Mouse (Mus musculus) adrenal gland, postnatal 36 days (tissue): ENCODE results near the gene Rwdd3. TPM values are rescaled to one million over a fixed set of nuclear protein-coding genes. Genes with fewer than 3 reads are reported as not detected.

Source experiments
- DNase-seq, 2 experiments: peaks; one replicate each; pipeline ENCODE4 v3.0.0; 2021; ENCODE audit warnings: mixed read lengths in 1 of 2
- long read RNA-seq, 2 experiments: library from polyadenylated mRNA; stranded (forward); transcript quantifications; one replicate each; pipeline ENCODE4 v2.0.0; 2021; ENCODE audit warnings: borderline sequencing depth in 2 of 2
- total RNA-seq, 2 experiments: library from RNA; stranded (reverse); gene quantifications; 2 replicates each; pipeline ENCODE4 v1.2.3; 2021

The Rwdd3 gene
- 10 to 100 TPM in 1 of 2 experiments, 1 to 10 TPM in 1; 6.7 to 13.0 TPM for total RNA-seq
- long read RNA-seq, experiment 1, transcript Rwdd3-204 (5 exons, 1,484 nt): major isoform, 5 of 17 reads
- long read RNA-seq, experiment 1, partial matches to known transcripts: 4 of 17 reads
- long read RNA-seq, experiment 1, other reads (novel, unspliced or antisense): 5 of 17 reads
- long read RNA-seq, experiment 2, transcript Rwdd3-204 (5 exons, 1,484 nt): major isoform, 6 of 9 reads
- long read RNA-seq, experiment 2, partial matches to known transcripts: 0 of 9 reads
- long read RNA-seq, experiment 2, other reads (novel, unspliced or antisense): 2 of 9 reads

- peak; percentile 93 to 95 for DNase-seq
Measured at GRCm38 (mm10) chr3:121171243-121171871, at the start of gene Rwdd3. Gene Rwdd3, minus strand, starts transcription at chr3:121171695.

DNA sequence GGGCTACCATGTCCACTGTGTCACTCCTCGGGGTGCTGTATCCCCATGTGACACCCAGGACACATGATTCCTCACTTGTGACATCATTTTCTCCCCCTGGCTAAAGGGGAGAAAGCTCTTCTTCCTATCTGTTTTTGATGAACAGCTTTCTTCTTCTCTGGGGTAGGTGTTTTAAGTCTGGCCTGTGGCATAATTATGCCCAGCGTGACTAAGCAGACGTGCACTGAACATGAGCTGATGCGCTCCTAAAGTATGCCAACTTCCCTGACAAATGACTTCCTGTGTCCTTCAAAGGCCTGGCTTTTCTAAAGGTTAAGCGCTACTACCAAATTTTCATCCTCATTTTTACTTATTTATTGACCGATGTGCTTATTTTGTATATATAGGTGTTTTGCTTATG lies 45.5 kb upstream of the Rwdd3 start:
- DNase-seq: peak; percentile 55 to 56

GRCm38 (mm10) chr3:121213501-121213900 lies 42.0 kb upstream of the Rwdd3 start:
- DNase-seq: no peak

DNA sequence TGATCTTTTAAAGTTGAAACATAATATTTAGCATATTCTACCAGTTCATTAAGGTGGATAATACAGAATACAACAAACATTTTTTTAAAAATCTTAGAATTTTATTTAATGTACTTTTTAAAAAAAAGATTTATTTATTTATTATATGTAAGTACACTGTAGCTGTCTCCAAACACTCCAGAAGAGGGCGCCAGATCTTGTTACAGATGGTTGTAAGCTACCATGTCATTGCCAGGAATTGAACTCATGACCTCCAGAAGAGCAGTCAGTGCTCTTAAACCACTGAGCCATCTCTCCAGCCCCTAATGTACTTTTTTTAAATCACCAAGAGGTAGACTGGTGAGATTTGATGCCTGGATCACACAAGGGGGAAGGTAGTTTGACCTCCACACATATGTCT lies 40.7 kb upstream of the Rwdd3 start:
- peak in 1 of 2 experiments; percentile 19 for DNase-seq

DNA sequence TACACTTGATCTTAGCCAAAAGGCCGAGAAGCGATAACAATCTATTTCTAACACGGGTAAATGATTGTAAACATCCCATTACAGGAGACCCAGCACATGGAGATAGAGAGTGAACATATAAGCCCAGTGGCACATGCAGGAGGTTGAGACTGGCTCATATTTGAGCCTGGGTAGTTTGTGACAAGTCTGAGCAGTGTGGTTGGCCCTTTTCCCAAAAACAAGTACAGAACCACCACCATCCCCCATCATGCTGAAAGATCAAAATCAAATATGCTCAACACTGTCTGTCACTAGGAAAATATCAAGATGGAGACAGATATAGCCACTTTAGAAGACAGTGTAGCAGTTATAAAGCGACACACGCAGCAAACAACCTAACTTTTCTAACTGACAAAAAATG lies 37.5 kb upstream of the Rwdd3 start:
- no peak for DNase-seq

DNA sequence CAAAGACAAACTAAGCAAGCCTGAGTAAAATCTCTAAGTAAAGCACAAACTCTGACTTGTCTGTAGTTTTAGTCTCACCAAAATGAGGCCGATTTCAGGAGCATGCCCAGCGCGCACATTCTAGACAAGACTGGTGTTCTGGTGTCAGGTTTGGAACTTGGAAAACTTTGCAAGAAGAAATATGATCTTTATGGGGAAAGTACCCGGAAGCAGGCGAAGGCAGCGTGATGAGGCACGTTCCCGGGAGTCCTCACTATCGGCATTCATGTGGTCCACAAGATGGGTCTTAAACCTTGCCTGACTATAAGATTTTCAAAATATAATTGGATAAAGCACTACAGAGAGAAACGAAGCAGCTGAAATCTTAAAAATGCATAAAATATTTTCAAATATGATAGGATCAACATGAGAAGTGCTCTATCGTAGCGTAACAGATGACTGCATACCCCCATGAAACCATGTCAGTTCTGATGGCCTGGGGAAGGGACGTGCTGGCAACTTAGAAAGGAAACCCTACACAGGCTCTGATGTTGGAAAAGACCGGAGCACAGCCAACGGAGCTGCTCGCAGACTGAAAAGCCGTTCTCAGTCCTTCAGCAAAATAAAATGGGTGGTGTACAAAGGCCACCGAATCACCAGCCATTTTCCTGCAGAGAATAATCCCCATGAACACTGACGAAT lies 34.8 kb upstream of the Rwdd3 start:
- no peak for DNase-seq

DNA sequence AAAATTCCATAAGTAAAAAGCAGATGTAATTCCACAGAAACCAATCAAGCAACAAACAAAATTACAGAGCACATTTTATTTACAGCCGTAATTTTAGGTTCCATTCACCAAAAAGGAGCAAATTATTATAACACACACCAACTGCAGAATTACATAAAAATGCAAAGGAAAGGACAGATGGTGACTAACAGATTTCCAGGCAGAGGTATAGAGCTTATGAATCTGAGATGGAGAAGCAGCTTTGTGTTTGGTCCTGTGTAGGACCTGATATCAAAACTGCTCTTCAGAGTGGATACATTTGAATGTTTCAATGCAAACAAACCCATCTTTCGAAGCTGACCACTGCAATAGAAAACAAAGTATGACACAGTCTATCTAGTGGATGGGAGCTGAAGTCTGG lies 31.1 kb upstream of the Rwdd3 start:
- DNase-seq: no peak

DNA sequence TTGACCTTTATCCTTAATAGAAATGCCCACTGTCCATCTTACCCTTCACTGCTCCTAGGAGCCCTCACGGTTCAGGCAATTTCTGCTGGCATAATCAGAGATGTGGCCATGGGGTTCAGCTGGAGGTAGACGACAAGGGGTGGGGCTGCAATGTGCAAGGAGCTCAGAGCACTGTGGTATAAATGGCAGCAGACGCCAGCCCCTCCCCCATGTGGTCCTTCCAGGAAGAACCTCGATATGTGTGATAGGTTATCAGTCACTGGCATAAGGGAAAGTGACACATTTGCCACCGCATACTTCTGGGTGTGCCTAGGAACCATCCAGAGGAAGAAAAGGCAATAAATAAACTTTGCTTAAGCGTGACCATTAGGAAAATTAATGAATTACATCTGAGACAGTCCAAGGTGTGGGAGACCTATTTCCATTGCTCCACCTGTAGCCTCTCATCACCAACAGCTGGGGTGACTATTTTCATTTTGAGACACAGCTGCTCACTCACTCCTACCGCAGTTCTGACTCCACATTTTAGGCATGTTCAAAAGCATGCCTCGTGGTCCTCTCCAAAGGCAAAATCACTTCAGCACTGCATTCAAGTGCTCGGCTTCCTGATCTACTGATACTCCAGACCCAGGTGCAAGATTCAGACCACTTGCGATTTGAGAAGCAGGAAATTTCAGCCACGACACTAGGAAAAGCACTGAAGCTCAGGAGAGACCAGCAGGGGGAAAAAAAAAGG lies 29.7 kb upstream of the Rwdd3 start:
- DNase-seq: no peak

DNA sequence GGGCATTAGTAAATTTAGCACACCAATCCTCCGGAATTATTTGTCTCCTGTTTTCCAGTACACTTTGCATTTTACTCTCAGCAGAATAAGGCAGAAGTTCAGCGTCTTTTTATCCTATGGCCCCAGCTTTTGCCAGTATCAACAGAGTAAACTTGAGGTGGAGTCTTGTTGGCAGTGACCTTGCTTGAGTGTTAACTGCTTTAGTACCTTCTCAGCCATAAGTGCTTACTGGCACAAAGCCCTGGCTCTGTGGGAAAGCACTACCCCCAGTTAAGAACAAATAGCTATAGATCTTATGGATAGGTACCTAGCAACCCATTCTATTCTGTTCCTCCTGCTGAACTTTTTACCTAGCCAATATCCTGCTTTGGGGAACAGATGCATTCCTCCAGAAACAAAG lies 17.7 kb upstream of the Rwdd3 start:
- DNase-seq: no peak

DNA sequence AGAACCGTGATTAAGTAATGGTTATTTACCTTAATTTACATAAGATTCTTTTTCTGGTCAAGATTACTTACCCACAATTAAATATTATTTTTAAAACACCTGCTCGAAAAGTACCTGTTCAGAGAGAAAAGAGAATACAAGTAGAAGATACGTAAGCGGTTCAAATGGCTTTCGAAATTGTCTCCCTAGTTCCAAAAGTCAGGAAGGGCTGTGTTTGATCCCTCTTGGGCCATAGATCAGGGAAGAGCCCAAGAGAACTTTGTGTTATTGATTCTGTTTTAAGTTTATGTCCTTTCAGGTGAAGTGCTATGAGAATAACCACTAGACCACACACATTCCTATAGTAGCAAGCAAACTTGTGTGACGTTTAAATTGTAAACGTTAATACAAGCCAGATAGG lies 16.0 kb upstream of the Rwdd3 start:
- no peak for DNase-seq

DNA sequence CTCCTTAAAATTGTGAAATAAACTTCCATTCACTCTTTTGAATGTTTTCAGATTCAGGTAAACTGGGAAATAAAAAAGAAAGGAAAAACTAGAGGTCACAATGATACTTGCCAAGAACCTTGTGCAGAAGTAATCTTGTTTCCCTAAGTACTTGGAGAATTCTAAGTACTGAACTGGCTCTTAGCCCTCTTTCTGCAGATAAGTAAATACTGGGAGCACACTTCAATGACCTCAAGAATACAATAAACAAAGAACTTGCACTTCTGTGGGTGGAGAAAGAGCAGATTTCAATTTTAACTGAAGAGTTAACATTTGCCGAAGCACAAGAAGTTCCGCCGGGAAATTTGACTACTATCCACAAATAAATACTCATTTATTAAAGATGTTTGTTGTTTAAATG lies 15.4 kb upstream of the Rwdd3 start:
- DNase-seq: no peak

DNA sequence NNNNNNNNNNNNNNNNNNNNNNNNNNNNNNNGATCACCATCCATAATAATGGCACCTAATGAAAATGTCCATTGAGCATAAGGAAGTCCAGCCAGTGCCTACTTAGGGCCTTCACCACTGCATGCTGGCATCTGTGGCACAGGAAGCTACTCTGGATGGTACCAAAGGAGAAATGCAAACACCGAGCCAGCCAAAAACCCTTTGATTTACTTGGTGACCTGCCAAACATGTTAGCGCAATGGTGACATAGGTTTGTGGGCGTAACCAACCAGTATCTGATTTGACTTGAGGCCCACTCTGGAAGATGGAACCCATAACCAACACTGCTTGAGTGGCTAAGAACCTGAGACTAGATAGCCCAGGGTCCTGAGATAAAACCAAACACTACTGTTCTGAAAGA lies 13.7 kb upstream of the Rwdd3 start:
- DNase-seq: no peak

DNA sequence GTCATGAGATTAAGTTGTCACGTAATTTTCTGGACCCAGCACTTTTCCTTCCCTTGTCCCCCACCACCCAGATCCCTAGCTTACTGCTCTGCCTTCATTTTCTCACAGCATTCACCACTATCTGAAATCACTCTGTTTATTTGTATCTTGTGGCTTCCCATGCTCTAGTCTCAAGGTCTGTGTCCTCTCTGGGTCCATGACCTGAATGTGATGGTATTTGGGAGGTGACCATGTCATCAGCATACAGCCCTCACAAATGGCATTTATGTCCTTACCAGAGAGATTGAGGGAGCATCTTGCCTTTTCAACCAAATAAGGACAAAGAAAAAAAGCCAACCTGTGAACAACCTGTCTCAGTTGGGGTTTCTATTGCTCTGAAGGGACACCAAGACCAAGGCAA lies 4.5 kb upstream of the Rwdd3 start:
- no peak for DNase-seq

DNA sequence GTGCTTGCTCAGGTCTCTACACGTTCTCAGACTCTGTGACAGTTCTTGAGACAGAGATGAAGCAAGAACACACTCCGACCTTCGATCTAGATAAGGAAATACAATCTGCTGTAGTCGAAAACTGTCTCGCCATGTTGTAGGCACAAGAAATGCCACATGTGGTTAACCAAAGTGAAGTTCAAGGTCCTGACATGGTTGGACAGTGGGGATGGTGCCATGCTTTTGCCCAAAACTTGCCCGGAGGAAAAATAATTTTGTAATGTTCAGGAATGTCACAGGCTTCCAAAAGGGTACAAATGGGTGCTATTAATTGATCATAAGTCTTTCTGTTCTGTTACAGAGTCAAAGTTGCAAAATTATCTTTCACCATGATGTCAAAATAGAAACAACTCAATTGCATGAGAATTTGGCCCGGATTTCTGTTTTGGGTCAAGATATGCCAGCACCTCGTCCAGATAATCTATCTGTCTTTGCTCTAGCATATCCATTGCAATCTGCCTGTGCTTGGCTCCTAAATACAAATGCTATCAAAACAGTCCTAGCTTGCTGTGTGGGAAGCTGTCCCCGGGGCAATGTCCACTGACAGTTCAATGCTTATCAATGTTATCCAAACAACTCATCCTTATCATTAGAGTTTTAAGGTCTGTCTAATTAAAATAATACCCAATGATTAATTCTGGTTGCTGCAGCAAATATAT lies 2.9 kb upstream of the Rwdd3 start:
- DNase-seq: peak; percentile 21 to 41

- DNase-seq: no peak
Measured at GRCm38 (mm10) chr3:121172718-121173117, 1.2 kb upstream of the Rwdd3 start.

GRCm38 (mm10) chr3:121171872-121172265 lies 374 bp upstream of the Rwdd3 start:
- no peak for DNase-seq

DNA sequence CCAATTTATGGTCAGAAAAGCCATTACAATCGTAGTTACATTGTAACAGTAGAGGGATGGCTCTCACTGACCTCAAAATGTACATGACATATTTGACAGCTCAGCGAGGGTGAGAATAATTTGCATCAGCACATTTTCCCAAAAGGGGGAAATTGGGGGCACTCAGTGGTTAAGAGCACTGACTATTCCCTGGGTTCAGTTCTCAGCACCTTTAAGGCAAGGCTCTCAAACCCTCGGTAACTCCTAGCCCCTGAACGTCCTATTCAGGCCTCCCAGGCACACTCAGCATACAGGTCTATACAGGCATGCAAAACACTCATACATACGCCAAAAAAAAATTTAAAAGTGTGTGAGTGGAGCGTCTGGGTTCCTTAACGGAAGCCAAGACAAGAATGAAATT lies 864 bp downstream of the Rwdd3 start:
- no peak for DNase-seq

GRCm38 (mm10) chr3:121169092-121169942 lies 2.2 kb downstream of the Rwdd3 start:
- DNase-seq: no peak

- DNase-seq: no peak
Measured at GRCm38 (mm10) chr3:121168581-121168980, 2.9 kb downstream of the Rwdd3 start.

GRCm38 (mm10) chr3:121163271-121163819 lies 8.2 kb downstream of the Rwdd3 start:
- DNase-seq: peak; percentile 78 to 85

DNA sequence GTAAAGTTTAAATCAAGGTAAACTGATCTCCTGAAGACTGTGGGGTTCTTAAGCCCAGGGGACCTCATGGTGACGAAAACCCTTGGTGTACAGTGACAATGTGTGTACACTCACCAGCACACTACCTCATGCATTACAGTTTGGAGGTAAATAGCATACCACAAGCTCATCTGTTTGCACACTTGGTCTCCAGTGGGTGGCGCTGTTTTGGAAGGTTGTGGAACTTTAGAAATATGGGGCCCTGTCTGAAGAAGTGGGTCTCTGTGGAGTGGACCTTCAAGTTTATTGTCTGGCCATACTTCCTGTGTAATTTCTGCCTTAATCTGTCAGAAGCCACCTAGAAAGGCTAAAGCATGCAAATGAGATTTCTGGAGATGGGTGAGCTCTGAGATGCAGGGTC lies 9.8 kb downstream of the Rwdd3 start:
- peak in 1 of 2 experiments; percentile 15 for DNase-seq
